Mouse (Mus musculus) liver, embryonic 14.5 days (tissue): ENCODE measurements around the gene Lzts2.

ENCODE experiments used
- CTCF ChIP-seq: IDR thresholded peaks from 2 replicates; pipeline ENCODE4 v1.5.1; 2016; ENCODE audit warnings: antibody characterized with exemption, low read depth, control low read depth
- EP300 ChIP-seq: IDR thresholded peaks from 2 replicates; pipeline ENCODE4 v1.6.1; 2016; ENCODE audit warnings: antibody characterized with exemption, low read depth

DNA sequence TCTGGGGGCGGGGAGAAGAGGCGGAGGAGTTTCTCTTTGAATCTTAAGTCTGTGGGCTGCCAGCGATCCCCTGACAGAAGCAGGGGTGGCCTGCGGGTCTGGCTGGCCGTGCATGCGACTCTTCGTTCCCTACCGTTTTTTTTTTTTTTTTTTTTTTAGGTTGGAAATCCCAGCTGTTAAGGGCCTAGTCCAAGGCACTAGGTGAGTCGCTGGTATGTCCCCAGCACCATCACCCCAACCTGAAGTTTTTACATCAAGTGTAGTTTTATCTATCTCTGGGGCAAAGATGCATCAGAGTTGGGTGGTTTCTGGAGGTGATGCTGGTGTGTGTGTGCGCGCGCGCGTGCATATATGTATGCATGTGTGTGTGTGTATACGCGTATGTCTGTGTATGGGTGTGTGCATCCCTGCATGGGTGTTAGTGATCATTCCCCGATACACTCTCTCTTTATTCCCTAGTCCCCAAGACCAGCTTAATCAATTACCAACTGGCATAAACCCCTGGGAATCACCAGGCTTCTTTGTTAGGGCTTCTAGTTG, 61.9 kb downstream of the Lzts2 start:
- TF ChIP-seq CTCF = no peak
- no peak for TF ChIP-seq EP300
